Mouse (Mus musculus): ENCODE data around the gene Sost.

The Sost gene

DNA sequence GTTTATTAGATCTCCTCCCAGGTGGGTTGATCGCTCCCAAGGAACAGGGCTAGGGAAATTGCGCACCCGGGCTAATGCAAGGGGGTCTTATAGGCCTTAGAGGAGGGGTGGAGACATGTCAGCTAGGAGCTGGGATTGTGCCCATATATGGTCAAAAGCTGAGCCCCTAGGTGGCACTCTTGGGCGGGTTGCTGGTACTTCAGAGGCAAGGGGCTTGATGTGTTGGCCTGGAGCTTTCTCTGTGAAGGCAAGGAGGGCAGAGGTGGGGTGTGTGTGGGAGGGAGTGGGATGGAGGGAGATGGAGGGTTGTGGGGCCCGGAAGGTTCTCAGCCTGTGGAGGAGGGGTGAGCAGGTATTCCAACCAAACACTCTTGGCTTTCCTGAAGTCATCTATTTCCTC is 20.3 kb downstream of the Sost start:
- 49% methylated on average over 5 of the region's 5 CpGs for WGBS

DNA sequence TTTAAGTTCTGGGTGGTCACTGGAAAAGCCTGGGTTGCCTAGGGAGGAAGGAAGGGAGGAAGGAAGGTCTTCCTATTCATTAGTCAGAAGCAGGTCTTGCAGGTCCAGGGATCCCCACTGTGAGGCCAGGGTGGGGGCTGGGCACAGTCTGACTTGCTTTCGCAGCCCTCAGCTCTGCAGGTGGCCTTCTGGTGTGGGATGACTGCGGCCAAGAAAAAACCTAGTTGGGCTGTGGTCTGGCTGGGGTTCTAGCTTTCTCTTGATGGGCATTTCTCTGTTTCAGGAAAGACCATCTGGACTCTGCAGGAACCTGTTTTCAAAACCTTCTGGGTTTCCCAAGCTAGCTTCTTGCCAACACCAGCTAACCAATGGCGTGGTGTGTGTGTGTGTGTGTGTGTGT is 23.8 kb downstream of the Sost start:
- 47% methylated on average over 3 of the region's 3 CpGs for WGBS

DNA sequence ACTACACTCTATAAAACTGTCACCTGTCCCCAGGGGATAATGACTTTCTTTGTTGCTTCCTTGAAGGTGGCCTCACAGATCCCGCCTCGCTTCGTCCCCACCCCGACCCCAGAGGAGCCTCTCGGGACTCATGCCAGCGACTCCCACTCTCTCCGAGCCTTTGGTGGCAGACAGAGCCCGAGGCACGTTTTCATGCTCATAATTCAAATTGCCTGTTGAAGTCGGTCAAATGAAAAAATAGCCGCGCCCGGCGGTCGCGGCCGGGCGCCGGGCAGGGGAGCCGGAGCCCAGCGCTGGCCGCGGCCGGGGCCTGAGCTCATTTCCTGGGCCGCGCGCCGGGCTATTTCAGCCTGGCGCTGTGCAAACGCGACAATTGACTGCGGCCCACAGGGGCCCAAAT is 29.7 kb downstream of the Sost start:
- whole genome bisulfite sequencing = 2% methylated on average over 32 of the region's 32 CpGs

DNA sequence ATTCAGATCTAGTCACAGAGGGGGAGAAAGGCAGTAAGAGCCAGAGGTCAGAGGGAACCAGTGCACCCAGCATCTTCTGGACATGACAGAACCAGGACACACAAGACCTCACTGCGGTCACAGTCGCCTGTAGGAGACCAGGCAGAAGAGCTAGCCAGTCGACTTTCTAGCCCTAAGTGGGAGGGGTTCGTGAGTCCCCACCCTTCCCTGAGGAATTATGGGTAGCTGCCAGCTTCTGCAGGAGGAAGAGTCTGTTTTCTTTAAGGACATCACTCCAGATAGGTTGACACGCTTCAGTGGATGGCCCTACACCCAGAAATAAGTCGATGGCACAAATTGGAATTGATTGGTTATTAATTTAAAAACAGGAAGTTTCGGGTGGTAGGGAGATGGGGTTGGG is 30.4 kb downstream of the Sost start:
- WGBS = 79% methylated on average over 7 of the region's 7 CpGs

DNA sequence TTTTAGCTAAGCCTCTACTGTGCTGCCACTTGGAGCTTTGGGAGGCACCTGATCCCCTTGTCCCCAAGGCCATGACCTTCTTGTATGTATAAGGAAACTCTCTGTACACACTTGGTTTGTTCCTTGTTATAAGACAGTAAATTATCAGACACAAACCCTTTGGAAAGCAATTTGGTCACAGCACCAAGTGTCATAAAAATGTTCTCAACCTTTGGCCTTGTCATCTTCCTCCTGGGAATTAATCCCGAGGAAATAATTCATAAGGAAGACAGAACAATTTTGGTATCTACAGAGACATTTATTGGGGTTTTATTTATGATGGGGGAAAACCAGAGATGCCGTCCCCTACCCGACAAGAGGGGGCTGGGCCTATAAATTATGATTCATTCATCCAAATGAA is 31.1 kb downstream of the Sost start:
- 98% methylated on average over 3 of the region's 3 CpGs for WGBS

DNA sequence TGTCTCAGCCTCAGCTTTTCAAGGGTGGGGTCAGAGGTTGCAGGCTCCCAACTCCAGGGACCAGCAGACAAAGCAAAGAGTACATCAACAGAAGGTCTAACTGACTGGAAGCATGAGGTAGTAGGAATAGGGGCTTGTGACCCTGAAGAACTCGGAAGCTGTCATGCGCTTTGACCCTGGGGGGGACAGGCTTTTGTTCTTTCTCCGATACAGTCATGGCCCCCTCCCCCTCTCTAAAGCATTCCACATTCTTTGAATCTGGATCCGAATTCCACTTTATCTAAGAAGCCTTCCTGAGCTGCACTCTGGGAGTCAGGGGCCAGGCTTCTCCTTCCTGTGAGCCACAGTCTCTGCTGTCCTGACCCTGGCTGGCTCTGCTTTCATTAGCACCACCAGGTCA is 34.8 kb downstream of the Sost start:
- WGBS = 85% methylated on average over 4 of the region's 4 CpGs

DNA sequence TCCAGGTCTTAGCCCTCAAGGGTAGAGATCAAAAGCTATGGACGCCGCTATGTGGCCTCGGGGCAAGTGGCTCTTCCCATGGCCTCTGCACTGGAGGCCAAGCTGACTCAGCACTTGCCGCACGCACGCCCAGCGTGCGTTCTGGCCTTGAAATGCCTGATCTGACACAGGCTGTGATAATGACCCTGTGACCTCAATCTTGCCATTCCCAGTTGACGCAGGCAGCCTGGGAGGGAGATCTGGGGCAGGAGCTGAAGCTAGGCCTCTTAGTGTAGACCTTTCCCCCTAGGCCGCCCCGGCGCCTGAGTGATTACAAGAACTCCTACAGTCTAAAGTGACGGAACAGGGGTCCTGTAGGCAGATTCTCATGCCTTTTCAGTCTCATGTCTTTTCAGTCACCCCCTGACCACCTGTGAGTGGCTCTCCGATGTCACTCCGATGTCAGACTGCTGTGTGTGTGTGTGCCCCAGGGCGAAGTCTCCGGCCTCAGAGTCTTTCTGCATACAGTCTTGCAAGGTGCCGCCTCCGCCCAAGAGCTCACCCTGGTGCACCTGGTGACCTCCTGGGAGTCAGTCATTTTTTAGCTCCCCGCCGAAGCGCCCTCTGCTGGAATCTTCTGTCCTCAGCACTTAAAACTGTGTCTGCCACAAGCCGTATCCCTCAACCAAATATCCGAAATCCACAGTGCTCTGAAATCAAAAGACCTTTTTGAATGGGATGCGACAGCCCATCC is 38.6 kb downstream of the Sost start:
- WGBS = 65% methylated on average over 25 of the region's 25 CpGs

DNA sequence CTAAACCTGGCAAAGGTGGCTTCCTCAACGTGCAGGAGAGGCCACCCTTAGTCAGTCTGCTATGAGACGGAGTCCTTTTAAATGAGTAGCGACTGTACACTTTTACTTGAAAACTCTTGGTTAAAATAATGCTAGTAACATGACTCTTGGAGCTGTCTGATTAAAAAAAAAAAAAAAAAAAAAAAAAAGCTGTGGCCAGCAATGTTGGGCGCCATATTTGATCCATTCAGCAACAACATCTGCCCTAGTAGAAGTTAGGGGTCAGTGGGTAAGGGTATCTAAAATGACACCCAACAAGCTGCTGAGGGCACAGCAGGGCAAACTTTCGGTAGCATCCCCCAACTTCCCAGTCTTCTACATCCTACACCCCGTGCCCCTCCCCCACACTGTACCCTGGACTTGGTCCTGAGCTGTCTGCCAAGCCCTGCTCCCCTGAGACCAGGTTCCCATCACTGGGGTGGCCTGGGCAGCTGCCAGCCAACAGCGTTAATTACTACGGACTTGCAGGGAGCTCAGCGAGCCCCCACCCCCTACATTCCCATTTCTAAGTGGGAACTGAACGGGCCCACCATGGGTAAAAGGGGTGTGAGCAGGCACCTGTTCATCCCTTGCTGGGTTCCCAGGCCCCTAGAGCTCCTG is 39.7 kb downstream of the Sost start:
- WGBS = 80% methylated on average over 10 of the region's 10 CpGs

DNA sequence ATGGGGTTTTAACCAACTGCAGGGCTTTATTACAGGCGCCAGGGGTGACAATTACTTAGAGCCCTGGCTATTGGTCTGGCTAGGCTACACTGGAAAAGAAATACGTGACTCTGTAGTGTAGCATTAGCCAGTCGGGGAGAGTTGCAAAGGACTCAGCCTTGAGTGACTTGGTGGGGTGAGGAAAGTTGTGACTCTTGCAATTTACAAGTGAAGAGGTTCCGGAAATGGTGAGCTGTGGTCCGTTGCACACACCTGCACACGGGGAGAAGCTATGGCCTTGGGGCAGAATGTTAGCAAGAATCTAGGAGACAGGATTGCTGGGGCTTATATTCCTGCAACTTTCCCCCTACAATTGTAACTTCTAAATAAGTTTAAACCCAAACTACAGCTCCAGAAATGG is 41.2 kb downstream of the Sost start:
- WGBS = 85% methylated on average over 6 of the region's 6 CpGs

DNA sequence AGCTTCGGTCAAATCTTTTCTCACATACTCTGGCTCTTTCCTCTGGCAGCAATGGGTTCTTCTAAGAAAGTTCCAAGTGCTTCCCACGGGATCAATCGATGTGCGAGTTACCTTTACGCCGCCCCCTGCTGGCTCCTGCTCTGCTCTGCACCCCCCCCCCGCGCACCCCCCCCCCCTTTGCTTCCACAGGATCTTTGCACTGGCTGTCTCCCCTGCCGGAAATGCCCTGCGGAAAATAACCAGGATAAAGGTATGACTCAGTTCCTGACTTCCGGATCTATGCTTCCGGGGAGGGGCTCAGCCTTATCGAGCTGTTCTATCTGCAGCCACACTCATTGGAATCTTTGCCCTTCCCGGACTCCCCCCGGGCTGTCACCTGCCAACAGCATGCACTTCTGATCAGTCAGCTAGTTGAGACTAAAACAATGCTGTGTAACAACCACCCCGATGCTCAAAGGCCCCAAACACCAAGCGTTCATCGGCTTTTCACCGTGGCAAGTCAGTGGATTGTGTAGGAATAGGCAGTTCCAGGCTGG is 42.3 kb downstream of the Sost start:
- 63% methylated on average over 19 of the region's 19 CpGs for WGBS

DNA sequence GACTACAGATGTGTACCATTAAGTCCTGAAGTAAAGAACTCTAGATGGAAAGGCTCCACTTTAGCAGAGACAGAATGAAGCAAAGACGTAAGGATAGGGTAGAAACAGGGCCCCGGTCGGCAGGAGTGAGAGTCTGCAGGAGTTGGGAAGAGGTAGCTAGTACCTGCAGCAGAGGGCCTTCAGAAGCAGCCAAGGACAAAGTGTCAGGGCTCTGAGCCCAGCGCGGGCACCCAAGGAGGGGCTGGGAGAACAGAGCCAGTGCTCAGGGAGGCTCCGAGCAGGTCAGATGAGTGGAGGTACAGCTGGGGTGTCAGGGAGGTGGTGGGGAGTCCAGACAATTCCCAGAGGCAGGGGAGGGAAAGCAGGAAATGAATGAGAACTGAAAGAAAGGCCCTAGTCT is 42.8 kb downstream of the Sost start:
- 87% methylated on average over 6 of the region's 6 CpGs for whole genome bisulfite sequencing

DNA sequence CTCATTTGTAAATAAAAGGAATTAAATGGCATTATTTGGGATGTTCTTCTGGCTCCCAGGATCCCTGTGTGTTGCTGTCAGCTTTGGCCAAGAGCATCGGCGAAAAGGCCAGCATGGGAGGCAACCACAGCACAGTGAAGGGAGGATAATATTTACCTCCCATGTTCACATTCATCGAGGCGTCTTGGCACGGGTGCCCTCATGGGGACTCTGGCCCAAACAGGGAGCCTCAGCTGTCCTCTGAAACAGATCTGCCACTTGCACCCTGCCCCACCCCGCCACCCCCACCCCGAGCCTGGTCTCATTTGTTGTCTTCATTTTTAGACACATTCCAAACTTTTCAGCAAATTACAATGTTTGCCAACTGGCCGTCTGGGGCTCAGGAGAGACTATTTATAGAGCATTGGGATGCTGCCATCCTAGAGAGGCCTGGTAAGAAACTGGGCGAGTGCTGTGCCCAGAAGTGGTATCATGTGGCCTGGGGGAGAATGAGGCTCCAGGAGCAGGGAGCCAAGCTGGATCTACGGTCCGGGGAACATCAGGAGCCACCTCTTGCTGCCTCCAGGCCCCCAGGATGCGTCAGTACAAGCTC is 45.4 kb downstream of the Sost start:
- WGBS = 44% methylated on average over 12 of the region's 12 CpGs

DNA sequence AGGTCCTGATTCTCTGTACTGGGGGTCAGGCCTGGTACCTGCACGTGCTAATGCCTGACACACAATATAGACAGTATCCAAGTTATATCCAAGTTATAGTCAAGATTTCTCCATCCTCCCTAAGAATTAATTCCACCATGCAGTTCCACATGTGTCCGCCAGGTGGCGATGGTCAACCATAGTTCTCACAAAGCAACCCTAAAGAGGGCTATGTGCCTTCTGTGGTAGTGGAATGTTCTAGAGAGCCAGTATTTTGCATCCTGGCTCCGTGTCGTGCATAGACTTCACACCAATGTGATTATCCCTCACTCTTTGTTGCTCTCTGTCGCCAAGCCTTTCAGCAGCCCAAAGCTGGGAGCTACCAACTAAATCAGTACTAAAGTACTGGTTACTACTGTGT is 47.2 kb downstream of the Sost start:
- under 1% methylated on average over 6 of the region's 6 CpGs for WGBS

DNA sequence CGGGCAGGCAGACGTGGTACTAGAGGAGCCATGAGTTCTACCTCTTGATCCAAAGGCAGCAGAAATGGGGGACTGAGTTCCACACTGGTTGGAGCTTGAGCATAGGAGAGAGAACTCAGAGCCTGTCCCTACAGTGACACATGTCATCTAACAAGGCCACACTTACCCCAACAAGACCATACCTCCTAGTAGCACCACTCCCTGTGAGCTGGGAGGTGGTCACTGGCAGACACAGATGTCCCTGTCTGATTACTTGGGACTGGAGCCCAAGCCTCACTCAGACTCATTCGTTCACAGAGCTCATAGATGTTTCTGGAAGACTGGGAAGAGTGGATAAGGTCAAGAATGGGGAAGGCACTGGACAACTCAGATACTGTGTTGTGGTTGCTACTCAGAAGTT is 48.2 kb downstream of the Sost start:
- 85% methylated on average over 3 of the region's 3 CpGs for WGBS

DNA sequence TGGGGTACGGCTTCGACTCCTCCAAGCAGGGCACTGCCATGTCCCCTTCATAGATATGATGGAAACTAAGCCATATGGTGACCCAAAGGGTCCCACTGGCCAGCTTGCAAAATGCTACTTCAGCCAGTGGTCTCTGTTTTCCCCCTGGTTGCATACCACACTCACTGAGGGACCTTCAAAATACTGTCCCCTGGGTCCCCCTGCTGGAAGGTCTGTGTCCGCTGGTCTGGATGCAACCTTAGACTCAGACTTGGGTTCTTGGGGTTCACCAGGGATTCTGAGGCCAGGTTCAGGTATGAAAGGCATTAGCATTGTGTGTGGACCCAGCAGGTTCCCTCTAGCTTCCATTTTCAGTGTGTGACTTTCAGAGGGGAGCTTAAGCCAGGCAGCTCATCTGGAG is 50.0 kb downstream of the Sost start:
- WGBS = 85% methylated on average over 3 of the region's 3 CpGs

DNA sequence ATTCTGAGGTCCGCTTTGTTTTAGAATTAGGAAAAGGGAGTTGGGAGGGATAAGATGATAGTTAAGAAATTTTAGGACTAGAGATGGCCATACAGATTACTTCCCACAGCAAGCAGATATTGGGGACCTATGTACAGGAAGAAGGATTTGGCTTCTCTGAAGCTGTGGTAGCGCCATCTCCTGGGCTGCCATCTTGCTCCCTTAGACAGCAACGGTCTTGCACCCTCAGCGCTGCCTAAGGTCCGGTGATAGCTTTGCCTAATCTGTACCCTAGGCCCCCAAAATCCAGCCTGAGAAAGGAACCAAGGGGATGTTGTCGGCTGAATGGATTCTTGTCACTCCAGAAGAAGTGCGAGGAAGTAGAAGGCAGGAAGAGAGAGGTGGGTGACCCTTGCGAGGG is 53.2 kb downstream of the Sost start:
- WGBS = 78% methylated on average over 8 of the region's 8 CpGs
